Mouse (Mus musculus) heart, embryonic 13.5 days (tissue): ENCODE measurements around the gene Mmp8. TPM values are rescaled to one million over a fixed set of nuclear protein-coding genes. Genes with fewer than 3 reads are reported as not detected.

ENCODE experiments used
- ATAC-seq: fragments of 200-750 bp; cut with Nextera tagmentation; 2 replicates; pipeline ENCODE4 v1.8.0; 2017; ENCODE audit warnings: moderate TSS enrichment; ENCODE audit not compliant: insufficient number of reproducible peaks, low FRiP score, low TSS enrichment; ENCODE audit errors: extremely low read depth
- H3K27ac ChIP-seq: fragments of 300-500 bp; sonication (generic); replicated peaks from 2 replicates; pipeline ENCODE4 v1.5.1; 2015; ENCODE audit warnings: moderate library complexity, mild to moderate bottlenecking, inconsistent platforms
- H3K27me3 ChIP-seq: fragments of 300-500 bp; sonication (generic); replicated peaks from 2 replicates; pipeline ENCODE4 v1.6.1; 2015; ENCODE audit warnings: mild to moderate bottlenecking, inconsistent platforms
- H3K36me3 ChIP-seq: fragments of 300-500 bp; sonication (generic); 2 replicates; pipeline ENCODE4 v1.6.1; 2015; ENCODE audit warnings: mild to moderate bottlenecking, inconsistent platforms
- H3K4me1 ChIP-seq: fragments of 300-500 bp; sonication (generic); 2 replicates; pipeline ENCODE4 v1.6.1; 2015; ENCODE audit warnings: inconsistent platforms
- H3K4me2 ChIP-seq: fragments of 300-500 bp; sonication (generic); 2 replicates; pipeline ENCODE4 v1.6.1; 2015; ENCODE audit warnings: inconsistent platforms, mild to moderate bottlenecking, moderate library complexity
- H3K4me3 ChIP-seq: fragments of 300-500 bp; sonication (generic); 2 replicates; pipeline ENCODE4 v1.5.1; 2015; ENCODE audit warnings: moderate library complexity, mild to moderate bottlenecking, inconsistent platforms
- H3K9ac ChIP-seq: fragments of 300-500 bp; sonication (generic); 2 replicates; pipeline ENCODE4 v1.6.1; 2015; ENCODE audit warnings: inconsistent platforms, mild to moderate bottlenecking, moderate library complexity
- H3K9me3 ChIP-seq: fragments of 300-500 bp; sonication (generic); 2 replicates; pipeline ENCODE4 v1.6.1; 2016; ENCODE audit warnings: inconsistent platforms
- WGBS: fragments of 180-500 bp; shearing (Covaris S2); methylation state at CpG from one replicate; pipeline ENCODE4 v1.1.7; 2015; ENCODE audit warnings: mixed read lengths; 5-methylcytosine and 5-hydroxymethylcytosine counted together
- polyA plus RNA-seq: library from polyadenylated mRNA; unstranded; fragments of >200 nt; fragmentation: Nextera tagmentation; extraction: Ambion mirVana; gene quantifications from 2 replicates; pipeline ENCODE4 v1.2.1, GENCODE M21; 2015

Mmp8 gene
- polyA plus RNA-seq, result 0.08 and 0.13 TPM in 2 replicates

DNA sequence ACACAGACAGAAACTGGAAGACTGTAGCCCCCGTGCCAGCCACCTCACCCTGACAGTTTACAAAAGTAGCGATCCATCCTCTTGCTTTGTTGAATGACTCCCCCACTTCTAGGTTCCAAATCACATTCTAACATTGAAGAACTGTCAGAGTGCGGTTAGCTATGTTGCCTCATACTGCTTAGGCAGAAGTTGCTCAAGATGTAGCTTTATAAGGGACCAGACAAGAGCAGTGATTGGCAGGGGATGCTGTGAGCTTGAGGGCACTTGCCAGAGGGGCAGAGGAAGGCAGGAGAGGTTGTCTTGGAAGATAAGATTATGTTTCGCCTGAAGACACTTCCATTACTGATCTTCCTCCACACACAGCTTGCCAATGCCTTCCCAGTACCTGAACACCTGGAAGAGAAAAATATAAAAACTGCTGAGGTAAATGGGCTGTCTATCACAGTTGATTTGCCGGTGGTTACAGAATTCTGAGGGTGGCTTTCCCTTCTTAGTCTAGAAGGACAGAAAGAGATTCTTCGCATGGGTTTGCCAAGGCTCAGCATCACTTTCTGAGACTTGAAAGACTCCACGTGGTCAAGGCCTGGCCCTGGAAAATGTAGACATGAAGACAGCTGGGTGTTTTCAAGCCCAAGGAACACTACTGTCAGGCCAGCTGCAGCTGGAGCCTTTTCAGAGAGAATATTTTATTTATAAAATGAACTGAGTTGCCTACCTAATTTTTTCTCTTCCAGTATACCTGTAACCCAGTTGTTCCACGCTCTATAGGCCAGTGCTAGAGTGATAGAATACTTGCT lies at the start of gene Mmp8:
Mmp8 (plus strand) TSS at position 236 of the 797 bp plus-strand sequence.
- Histone ChIP-seq H3K27ac (no peak within 1 kb of the TSS), H3K4me2 (no peak within 1 kb of the TSS), H3K4me1 (no peaks in the 10 kb centered on the region), H3K9ac (no peak within 1 kb of the TSS), H3K36me3 (no peaks in the 10 kb centered on the region), H3K9me3 (no peaks in the 10 kb centered on the region), H3K27me3 (no peaks in the 10 kb centered on the region), H3K4me3 (no peak within 1 kb of the TSS)
- WGBS, result 63% methylated on average over 8 of the region's 8 CpGs
- no peak for ATAC-seq

- Histone ChIP-seq H3K27ac (no peak overlapping the region), H3K4me1 (no peaks in the 10 kb centered on the region), H3K27me3 (no peaks in the 10 kb centered on the region), H3K9me3 (no peaks in the 10 kb centered on the region), H3K36me3 (no peaks in the 10 kb centered on the region), H3K4me3 (no peak overlapping the region), H3K9ac (no peak overlapping the region), H3K4me2 (no peak overlapping the region)
- ATAC-seq, result no peak
- 80% methylated on average over 10 of the region's 10 CpGs for WGBS
These were observed 48.5 kb upstream of the Mmp8 start for GRCm38 (mm10) chr9:7509619-7510233.

GRCm38 (mm10) chr9:7517944-7518571 lies 40.2 kb upstream of the Mmp8 start:
- no peak overlapping the region for H3K27ac ChIP-seq
- H3K4me2 ChIP-seq, result no peak overlapping the region
- ATAC-seq, result no peak
- WGBS, result 70% methylated on average over 4 of the region's 4 CpGs
- no peak overlapping the region for H3K9ac ChIP-seq
- no peaks in the 10 kb centered on the region for H3K4me1 ChIP-seq
- no peaks in the 10 kb centered on the region for H3K27me3 ChIP-seq
- H3K36me3 ChIP-seq, result no peaks in the 10 kb centered on the region
- no peak overlapping the region for H3K4me3 ChIP-seq
- H3K9me3 ChIP-seq, result no peaks in the 10 kb centered on the region

- Histone ChIP-seq H3K4me1 (no peaks in the 10 kb centered on the region), H3K9ac (no peak overlapping the region), H3K4me3 (no peak overlapping the region), H3K4me2 (no peak overlapping the region), H3K36me3 (no peaks in the 10 kb centered on the region), H3K27me3 (no peaks in the 10 kb centered on the region), H3K27ac (no peak overlapping the region), H3K9me3 (no peaks in the 10 kb centered on the region)
- 62% methylated on average over 4 of the region's 4 CpGs for WGBS
- ATAC-seq, result no peak
These were observed 31.9 kb upstream of the Mmp8 start for GRCm38 (mm10) chr9:7526255-7526940.

- no peaks in the 10 kb centered on the region for H3K27me3 ChIP-seq
- H3K27ac ChIP-seq, result no peak overlapping the region
- peaks cover 5% of the 10 kb centered on the region; the same call in 1 of the 2 replicates for H3K4me1 ChIP-seq
- no peak overlapping the region for H3K9ac ChIP-seq
- H3K4me3 ChIP-seq, result no peak overlapping the region
- H3K36me3 ChIP-seq, result no peaks in the 10 kb centered on the region
- no peak overlapping the region for H3K4me2 ChIP-seq
- no peaks in the 10 kb centered on the region for H3K9me3 ChIP-seq
- no peak for ATAC-seq
These were observed 15.5 kb upstream of the Mmp8 start for GRCm38 (mm10) chr9:7542763-7543162.

DNA sequence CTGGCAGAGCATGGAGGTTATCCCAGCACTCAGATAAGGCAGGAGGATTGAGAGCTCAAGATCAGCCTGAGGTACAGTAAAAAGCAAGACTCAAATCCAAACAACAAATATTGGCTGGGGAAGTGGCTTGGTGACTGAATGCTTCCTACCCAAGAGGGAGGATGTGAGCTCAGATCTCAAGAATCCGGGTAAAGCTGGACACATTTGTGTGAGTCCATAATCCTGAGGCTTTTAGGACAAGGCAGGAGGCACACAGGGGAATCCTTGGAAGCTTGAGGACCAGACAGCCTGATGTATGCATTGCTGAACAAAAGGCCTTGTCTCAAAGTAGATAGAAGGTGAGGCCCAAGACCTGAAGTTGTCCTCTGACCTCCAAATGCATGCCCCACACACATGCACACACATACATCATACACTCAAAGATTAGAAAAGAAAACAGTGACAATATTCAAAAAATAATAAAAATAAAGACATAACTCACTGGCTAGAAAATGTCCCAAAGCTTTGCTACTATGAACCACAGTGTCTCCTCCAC lies 13.3 kb upstream of the Mmp8 start:
- Histone ChIP-seq H3K4me2 (no peak overlapping the region), H3K4me1 (peaks cover 5% of the 10 kb centered on the region; the same call in 1 of the 2 replicates), H3K36me3 (no peaks in the 10 kb centered on the region), H3K9ac (no peak overlapping the region), H3K27me3 (no peaks in the 10 kb centered on the region), H3K9me3 (no peaks in the 10 kb centered on the region), H3K27ac (peak overlapping the region; percentile 29; the same call in 1 of the 2 replicates), H3K4me3 (no peak overlapping the region)
- 42% methylated on average over 1 of the region's 1 CpGs for WGBS
- no peak for ATAC-seq

DNA sequence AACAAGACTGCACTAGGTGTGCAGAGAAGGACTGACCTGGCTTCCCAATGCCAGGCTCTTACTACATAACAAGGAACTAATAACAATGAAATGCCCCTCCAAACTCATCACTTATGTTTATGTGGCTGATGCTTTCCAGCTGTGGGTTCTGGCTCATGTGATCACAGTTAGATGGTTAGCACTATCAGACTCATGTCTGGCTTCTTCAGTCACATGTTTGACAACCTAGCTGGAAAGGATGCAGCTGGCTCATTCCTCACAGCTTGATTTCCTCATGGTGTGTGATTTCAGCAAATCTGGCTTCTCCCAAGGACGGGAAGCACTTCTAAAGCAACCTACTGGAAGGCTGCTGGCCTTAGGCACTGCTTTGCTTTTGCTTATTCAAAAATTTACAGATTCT lies 12.8 kb upstream of the Mmp8 start:
- Histone ChIP-seq H3K4me2 (no peak overlapping the region), H3K9ac (no peak overlapping the region), H3K27ac (no peak overlapping the region), H3K27me3 (no peaks in the 10 kb centered on the region), H3K36me3 (no peaks in the 10 kb centered on the region), H3K9me3 (no peaks in the 10 kb centered on the region), H3K4me1 (peaks cover 5% of the 10 kb centered on the region; the same call in 1 of the 2 replicates), H3K4me3 (no peak overlapping the region)
- 37% methylated on average over 1 of the region's 1 CpGs for WGBS
- 0 out of 2 replicates have a peak, but pooled peaks have one; percentile 51 for ATAC-seq

- Histone ChIP-seq H3K4me1 (peaks cover 5% of the 10 kb centered on the region; the same call in 1 of the 2 replicates), H3K9me3 (no peaks in the 10 kb centered on the region), H3K9ac (no peak overlapping the region), H3K4me2 (no peak overlapping the region), H3K36me3 (no peaks in the 10 kb centered on the region), H3K27me3 (no peaks in the 10 kb centered on the region), H3K27ac (no peak overlapping the region), H3K4me3 (no peak overlapping the region)
- ATAC-seq, result no peak
- 70% methylated on average over 7 of the region's 7 CpGs for WGBS
These were observed 12.3 kb upstream of the Mmp8 start for GRCm38 (mm10) chr9:7545920-7546319.

- H3K9ac ChIP-seq, result no peak overlapping the region
- no peaks in the 10 kb centered on the region for H3K36me3 ChIP-seq
- H3K27me3 ChIP-seq, result no peaks in the 10 kb centered on the region
- no peak for ATAC-seq
- H3K9me3 ChIP-seq, result no peaks in the 10 kb centered on the region
- no peak overlapping the region for H3K4me3 ChIP-seq
- no peak overlapping the region for H3K4me2 ChIP-seq
- H3K27ac ChIP-seq, result no peak overlapping the region
- no peaks in the 10 kb centered on the region for H3K4me1 ChIP-seq
These were observed 6.3 kb upstream of the Mmp8 start for GRCm38 (mm10) chr9:7551943-7552342.

DNA sequence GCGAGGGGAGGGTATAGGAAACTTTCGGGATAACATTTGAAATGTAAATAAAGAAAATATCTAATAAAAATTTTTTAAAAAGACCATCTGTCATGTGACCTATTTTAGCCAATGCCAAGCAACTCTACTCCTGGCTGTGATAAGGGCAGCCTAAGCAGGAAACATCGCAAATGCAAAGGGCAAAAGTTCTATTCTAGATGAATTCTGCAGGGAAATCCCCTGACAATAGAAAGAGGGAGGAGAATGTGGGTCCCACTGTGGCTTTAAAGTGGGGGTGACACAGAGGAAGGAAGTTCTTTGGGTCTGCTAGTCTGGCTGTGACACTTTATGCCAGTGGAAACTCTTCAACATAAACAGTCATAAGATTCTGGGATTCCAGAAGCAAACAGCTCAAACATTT lies 4.7 kb upstream of the Mmp8 start:
- Histone ChIP-seq H3K4me2 (no peak overlapping the region), H3K4me3 (no peak overlapping the region), H3K9me3 (no peaks in the 10 kb centered on the region), H3K4me1 (no peaks in the 10 kb centered on the region), H3K27ac (no peak overlapping the region), H3K9ac (no peak overlapping the region), H3K36me3 (no peaks in the 10 kb centered on the region), H3K27me3 (no peaks in the 10 kb centered on the region)
- ATAC-seq, result no peak
- WGBS, result 61% methylated on average over 3 of the region's 3 CpGs

- Histone ChIP-seq H3K27me3 (no peaks in the 10 kb centered on the region), H3K4me3 (no peak overlapping the region), H3K9me3 (no peaks in the 10 kb centered on the region), H3K4me2 (no peak overlapping the region), H3K4me1 (no peaks in the 10 kb centered on the region), H3K36me3 (no peaks in the 10 kb centered on the region), H3K27ac (no peak overlapping the region), H3K9ac (no peak overlapping the region)
- no peak for ATAC-seq
- 26% methylated on average over 3 of the region's 3 CpGs for WGBS
These were observed 3.9 kb upstream of the Mmp8 start for GRCm38 (mm10) chr9:7554382-7554781.
